In genomic region chr11:87734346-87734745, GRCm38 (mm10) we compare ENCODE assay signal across 8 mouse cellular contexts. TPM values are rescaled to one million over a fixed set of nuclear protein-coding genes. Genes with fewer than 3 reads are reported as not detected.
DNase-seq lines count a peak whose midpoint lies in the region; ATAC-seq lines count a peak whose summit lies in the region.

No protein-coding gene starts in this region.

- ATAC-seq in heart, embryonic 15.5 days (replicated peaks; ENCODE audit: insufficient number of reproducible peaks, insufficient read depth, low FRiP score, low read depth): no peak
- no peak for ATAC-seq in intestine, embryonic 15.5 days
- no peak for ATAC-seq in megakaryocyte-erythroid progenitor cell, adult 5-6 weeks (replicated peaks; ENCODE audit: low FRiP score, low TSS enrichment, poor library complexity, severe bottlenecking)

- H3K4me3 ChIP-seq in heart, embryonic 15.5 days: peak overlapping the region; percentile 20
- peak overlapping the region; percentile 36 for H3K4me3 ChIP-seq in embryonic facial prominence, embryonic 10.5 days
- no peak overlapping the region for H3K4me3 ChIP-seq in intestine, embryonic 15.5 days (replicated peaks)

- H3K9ac ChIP-seq in heart, embryonic 15.5 days: no peak overlapping the region
- 0 out of 2 replicates have a peak overlapping the region, but pooled peaks have one; percentile 10 for H3K9ac ChIP-seq in intestine, embryonic 15.5 days

- H3K4me2 ChIP-seq in heart, embryonic 15.5 days: peak overlapping the region; percentile 52
- H3K4me2 ChIP-seq in intestine, embryonic 15.5 days (replicated peaks): 0 out of 2 replicates have a peak overlapping the region, but pooled peaks have one; percentile 22

- 53% methylated on average over 5 of the region's 5 CpGs for WGBS in heart, embryonic 15.5 days
- 50% methylated on average over 5 of the region's 5 CpGs for WGBS in embryonic facial prominence, embryonic 10.5 days
- 61% methylated on average over 5 of the region's 5 CpGs for WGBS in intestine, embryonic 15.5 days

- H3K4me1 ChIP-seq in heart, embryonic 15.5 days (replicated peaks): peaks cover 15% of the 10 kb centered on the region
- H3K4me1 ChIP-seq in embryonic facial prominence, embryonic 10.5 days: peaks cover 29% of the 10 kb centered on the region
- peaks cover 14% of the 10 kb centered on the region for H3K4me1 ChIP-seq in intestine, embryonic 15.5 days (replicated peaks)

- H3K27me3 ChIP-seq in heart, embryonic 15.5 days: no peaks in the 10 kb centered on the region
- peaks cover 34% of the 10 kb centered on the region for H3K27me3 ChIP-seq in embryonic facial prominence, embryonic 10.5 days (replicated peaks; ENCODE audit: low read depth, poor library complexity, severe bottlenecking)
- no peaks in the 10 kb centered on the region for H3K27me3 ChIP-seq in intestine, embryonic 15.5 days (replicated peaks)

- H3K36me3 ChIP-seq in heart, embryonic 15.5 days: peaks cover 3% of the 10 kb centered on the region; the same call in 1 of the 2 replicates
- H3K36me3 ChIP-seq in embryonic facial prominence, embryonic 10.5 days (replicated peaks): peaks cover 2% of the 10 kb centered on the region
- H3K36me3 ChIP-seq in intestine, embryonic 15.5 days: no peaks in the 10 kb centered on the region

- no peaks in the 10 kb centered on the region for H3K9me3 ChIP-seq in heart, embryonic 15.5 days (replicated peaks)
- H3K9me3 ChIP-seq in embryonic facial prominence, embryonic 10.5 days: no peaks in the 10 kb centered on the region
- no peaks in the 10 kb centered on the region for H3K9me3 ChIP-seq in intestine, embryonic 15.5 days

- H3K27ac ChIP-seq in heart, embryonic 15.5 days: no peak overlapping the region
- peak overlapping the region; percentile 66 for H3K27ac ChIP-seq in embryonic facial prominence, embryonic 10.5 days (replicated peaks)
- no peak overlapping the region for H3K27ac ChIP-seq in intestine, embryonic 15.5 days

- DNase-seq in heart, adult 8-10 months (ENCODE audit: low spot score): no peak
- DNase-seq in embryonic facial prominence, embryonic 10.5 days (ENCODE audit: low spot score): no peak
- DNase-seq in naive thymus-derived CD4-positive, alpha-beta T cell, adult 2 months (ENCODE audit: low read depth): peak; percentile 72
- no peak for DNase-seq in urinary bladder, postnatal 14 days (ENCODE audit: low spot score)
- DNase-seq in urinary bladder, adult 2 months (ENCODE audit: low spot score): no peak

RNA-seq across cellular contexts. Expression of gene Supt4a, which starts 3.0 kb away (rescaled TPM):
- polyA plus RNA-seq in heart, embryonic 15.5 days (2015; fragmentation: Nextera tagmentation; extraction: Ambion mirVana): 101 and 103 TPM in 2 replicates
- total RNA-seq in heart, adult 8-10 months (2022): 10 to 100 TPM; 37.1 to 52.2 (median 38.0) TPM
- 184 and 185 TPM in 2 replicates for polyA plus RNA-seq in embryonic facial prominence, embryonic 10.5 days (2016; fragmentation: Nextera tagmentation; extraction: Ambion mirVana)
- 117 and 121 TPM in 2 replicates for polyA plus RNA-seq in intestine, embryonic 15.5 days (2015; fragmentation: Nextera tagmentation; extraction: Ambion mirVana)
- polyA plus RNA-seq in urinary bladder, adult 2 months (2012; rRNA removed): 94.2 and 98.4 TPM in 2 replicates
- 146 and 192 TPM in 2 replicates for total RNA-seq in megakaryocyte-erythroid progenitor cell, adult 5-6 weeks (2014; fragmentation: Nextera tagmentation)
- 55.2 and 75.2 TPM in 2 replicates for total RNA-seq in megakaryocyte-erythroid progenitor cell, adult 5-6 weeks (2017)

RNA-seq across cellular contexts. Expression of gene Tspoap1, which starts 26.0 kb away (rescaled TPM):
- 0.24 and 1.9 TPM in 2 replicates for polyA plus RNA-seq in heart, embryonic 15.5 days (2015; fragmentation: Nextera tagmentation; extraction: Ambion mirVana)
- under 1 TPM in 3 of 4 experiments, not detected in 1; 0.14 to 0.25 (median 0.22) TPM for total RNA-seq in heart, adult 8-10 months (2022)
- polyA plus RNA-seq in embryonic facial prominence, embryonic 10.5 days (2016; fragmentation: Nextera tagmentation; extraction: Ambion mirVana): 4.0 and 7.0 TPM in 2 replicates
- polyA plus RNA-seq in intestine, embryonic 15.5 days (2015; fragmentation: Nextera tagmentation; extraction: Ambion mirVana): 0.96 and 1.5 TPM in 2 replicates
- 9.7 and 11.4 TPM in 2 replicates for polyA plus RNA-seq in urinary bladder, adult 2 months (2012; rRNA removed)
- 5.5 and 20.3 TPM in 2 replicates for total RNA-seq in megakaryocyte-erythroid progenitor cell, adult 5-6 weeks (2014; fragmentation: Nextera tagmentation)
- total RNA-seq in megakaryocyte-erythroid progenitor cell, adult 5-6 weeks (2017): 3.5 and 5.4 TPM in 2 replicates

RNA-seq across cellular contexts. Expression of gene Mpo, which starts 59.0 kb away (rescaled TPM):
- 0.69 and 3.8 TPM in 2 replicates for polyA plus RNA-seq in heart, embryonic 15.5 days (2015; fragmentation: Nextera tagmentation; extraction: Ambion mirVana)
- under 1 TPM in 1 of 4 experiments, not detected in 3; 0.89 TPM for total RNA-seq in heart, adult 8-10 months (2022)
- 5.2 and 6.3 TPM in 2 replicates for polyA plus RNA-seq in embryonic facial prominence, embryonic 10.5 days (2016; fragmentation: Nextera tagmentation; extraction: Ambion mirVana)
- 2.9 and 5.9 TPM in 2 replicates for polyA plus RNA-seq in intestine, embryonic 15.5 days (2015; fragmentation: Nextera tagmentation; extraction: Ambion mirVana)
- 0.46 and 1.1 TPM in 2 replicates for polyA plus RNA-seq in urinary bladder, adult 2 months (2012; rRNA removed)
- total RNA-seq in megakaryocyte-erythroid progenitor cell, adult 5-6 weeks (2014; fragmentation: Nextera tagmentation): 7.9 TPM in 1 of 2 replicates, not detected in the other
- 7.6 and 31.9 TPM in 2 replicates for total RNA-seq in megakaryocyte-erythroid progenitor cell, adult 5-6 weeks (2017)
